Mouse (Mus musculus): ENCODE results near the gene Chrna3. TPM values are rescaled to one million over a fixed set of nuclear protein-coding genes. Genes with fewer than 3 reads are reported as not detected.

Gene Chrna3
- polyA plus RNA-seq, 1 experiment, result not detected

GRCm38 (mm10) chr9:55010588-55011350 lies 15.6 kb downstream of the Chrna3 start:
- H3K27me3 ChIP-seq (ENCODE audit: control insufficient read depth), result peaks cover 2% of the 10 kb centered on the region; the same call in 1 of the 2 replicates

GRCm38 (mm10) chr9:55009692-55010091 lies 16.7 kb downstream of the Chrna3 start:
- H3K4me1 ChIP-seq (ENCODE audit: control insufficient read depth), result peaks cover 3% of the 10 kb centered on the region; the same call in 1 of the 2 replicates
- TF ChIP-seq TAL1 (IDR thresholded peaks at IDR 0.05; ENCODE audit: low read length) (no peak), GATA1 (IDR thresholded peaks at IDR 0.05; ENCODE audit: low read length) (no peak)
- H3K9me3 ChIP-seq (ENCODE audit: control insufficient read depth, low read length), result no peaks in the 10 kb centered on the region
- H3K36me3 ChIP-seq (ENCODE audit: control insufficient read depth), result no peaks in the 10 kb centered on the region
- H3K4me3 ChIP-seq (replicated peaks), result no peak overlapping the region
- peaks cover 2% of the 10 kb centered on the region for H3K27me3 ChIP-seq (ENCODE audit: control insufficient read depth)

More at GRCm38 (mm10) chr9:55010588-55011350, 15.6 kb downstream of the Chrna3 start:
- Histone ChIP-seq H3K4me1 (ENCODE audit: control insufficient read depth) (peaks cover 3% of the 10 kb centered on the region; the same call in 1 of the 2 replicates), H3K36me3 (ENCODE audit: control insufficient read depth) (no peaks in the 10 kb centered on the region), H3K4me3 (replicated peaks) (no peak overlapping the region), H3K9me3 (ENCODE audit: control insufficient read depth, low read length) (no peaks in the 10 kb centered on the region)
- no peak for TF ChIP-seq GATA1 (IDR thresholded peaks at IDR 0.05; ENCODE audit: low read length)
- TF ChIP-seq TAL1 (IDR thresholded peaks at IDR 0.05; ENCODE audit: low read length), result no peak

- TF ChIP-seq TAL1 (IDR thresholded peaks at IDR 0.05; ENCODE audit: low read length), result no peak
- TF ChIP-seq GATA1 (IDR thresholded peaks at IDR 0.05; ENCODE audit: low read length), result no peak
- Histone ChIP-seq H3K4me1 (ENCODE audit: control insufficient read depth) (no peaks in the 10 kb centered on the region), H3K27me3 (ENCODE audit: control insufficient read depth) (no peaks in the 10 kb centered on the region; the same call in 1 of the 2 replicates), H3K9me3 (ENCODE audit: control insufficient read depth, low read length) (no peaks in the 10 kb centered on the region), H3K4me3 (replicated peaks) (no peak overlapping the region), H3K36me3 (ENCODE audit: control insufficient read depth) (no peaks in the 10 kb centered on the region)
Measured at GRCm38 (mm10) chr9:55003609-55004008, 22.8 kb downstream of the Chrna3 start.

GRCm38 (mm10) chr9:54995645-54996044 lies 30.7 kb downstream of the Chrna3 start:
- Histone ChIP-seq H3K9me3 (ENCODE audit: control insufficient read depth, low read length) (no peaks in the 10 kb centered on the region), H3K4me3 (replicated peaks) (no peak overlapping the region), H3K4me1 (ENCODE audit: control insufficient read depth) (peaks cover 6% of the 10 kb centered on the region), H3K36me3 (ENCODE audit: control insufficient read depth) (no peaks in the 10 kb centered on the region), H3K27me3 (ENCODE audit: control insufficient read depth) (peaks cover 7% of the 10 kb centered on the region)
- no peak for TF ChIP-seq TAL1 (IDR thresholded peaks at IDR 0.05; ENCODE audit: low read length)
- no peak for TF ChIP-seq GATA1 (IDR thresholded peaks at IDR 0.05; ENCODE audit: low read length)

- peaks cover 6% of the 10 kb centered on the region for H3K4me1 ChIP-seq (ENCODE audit: control insufficient read depth)
- TF ChIP-seq GATA1 (IDR thresholded peaks at IDR 0.05; ENCODE audit: low read length), result no peak
- TF ChIP-seq TAL1 (IDR thresholded peaks at IDR 0.05; ENCODE audit: low read length), result no peak
- H3K36me3 ChIP-seq (ENCODE audit: control insufficient read depth), result no peaks in the 10 kb centered on the region
- H3K4me3 ChIP-seq (replicated peaks), result no peak overlapping the region
- no peaks in the 10 kb centered on the region for H3K9me3 ChIP-seq (ENCODE audit: control insufficient read depth, low read length)
- H3K27me3 ChIP-seq (ENCODE audit: control insufficient read depth), result peaks cover 7% of the 10 kb centered on the region
Measured at GRCm38 (mm10) chr9:54994381-54994780, 32.0 kb downstream of the Chrna3 start.

GRCm38 (mm10) chr9:54990362-54990761 lies 36.0 kb downstream of the Chrna3 start:
- Histone ChIP-seq H3K36me3 (ENCODE audit: control insufficient read depth) (no peaks in the 10 kb centered on the region), H3K27me3 (ENCODE audit: control insufficient read depth) (peaks cover 7% of the 10 kb centered on the region), H3K9me3 (ENCODE audit: control insufficient read depth, low read length) (no peaks in the 10 kb centered on the region), H3K4me1 (ENCODE audit: control insufficient read depth) (peaks cover 1% of the 10 kb centered on the region; the same call in 1 of the 2 replicates), H3K4me3 (replicated peaks) (no peak overlapping the region)
- TF ChIP-seq TAL1 (IDR thresholded peaks at IDR 0.05; ENCODE audit: low read length), result no peak
- TF ChIP-seq GATA1 (IDR thresholded peaks at IDR 0.05; ENCODE audit: low read length), result no peak

GRCm38 (mm10) chr9:54982401-54982800 lies 44.0 kb downstream of the Chrna3 start:
- Histone ChIP-seq H3K4me3 (replicated peaks) (no peak overlapping the region), H3K9me3 (ENCODE audit: control insufficient read depth, low read length) (no peaks in the 10 kb centered on the region; the same call in 1 of the 2 replicates), H3K36me3 (ENCODE audit: control insufficient read depth) (no peaks in the 10 kb centered on the region)

GRCm38 (mm10) chr9:54981291-54982191 lies 44.8 kb downstream of the Chrna3 start:
- peaks cover 7% of the 10 kb centered on the region for H3K4me1 ChIP-seq (ENCODE audit: control insufficient read depth)
- no peaks in the 10 kb centered on the region; the same call in 1 of the 2 replicates for H3K9me3 ChIP-seq (ENCODE audit: control insufficient read depth, low read length)
- TF ChIP-seq TAL1 (IDR thresholded peaks at IDR 0.05; ENCODE audit: low read length) (no peak), GATA1 (IDR thresholded peaks at IDR 0.05; ENCODE audit: low read length) (no peak)
- H3K4me3 ChIP-seq (replicated peaks), result peak overlapping the region; percentile 51
- H3K27me3 ChIP-seq (ENCODE audit: control insufficient read depth), result peaks cover 63% of the 10 kb centered on the region
- H3K36me3 ChIP-seq (ENCODE audit: control insufficient read depth), result no peaks in the 10 kb centered on the region

More at GRCm38 (mm10) chr9:54982401-54982800, 44.0 kb downstream of the Chrna3 start:
- Histone ChIP-seq H3K4me1 (ENCODE audit: control insufficient read depth) (peaks cover 7% of the 10 kb centered on the region), H3K27me3 (ENCODE audit: control insufficient read depth) (peaks cover 63% of the 10 kb centered on the region)
- no peak for TF ChIP-seq TAL1 (IDR thresholded peaks at IDR 0.05; ENCODE audit: low read length)
- no peak for TF ChIP-seq GATA1 (IDR thresholded peaks at IDR 0.05; ENCODE audit: low read length)

GRCm38 (mm10) chr9:54980674-54981073 lies 45.7 kb downstream of the Chrna3 start, which contains the start of gene Chrna5:
Gene Chrna5 (plus strand): TSS chr9:54980880.
- Histone ChIP-seq H3K9me3 (ENCODE audit: control insufficient read depth, low read length) (no peaks in the 10 kb centered on the region; the same call in 1 of the 2 replicates), H3K4me1 (ENCODE audit: control insufficient read depth) (peaks cover 7% of the 10 kb centered on the region), H3K4me3 (replicated peaks) (peak within 1 kb of the TSS; percentile 51), H3K27me3 (ENCODE audit: control insufficient read depth) (peaks cover 63% of the 10 kb centered on the region), H3K36me3 (ENCODE audit: control insufficient read depth) (no peaks in the 10 kb centered on the region)
- no peak for TF ChIP-seq TAL1 (IDR thresholded peaks at IDR 0.05; ENCODE audit: low read length)
- TF ChIP-seq GATA1 (IDR thresholded peaks at IDR 0.05; ENCODE audit: low read length), result no peak

Measured in erythroblast, embryonic 14.5 days (primary cell).